Mouse (Mus musculus) neural tube, embryonic 12.5 days (tissue): Measurements from ENCODE around the gene Hacl1. TPM values are rescaled to one million over a fixed set of nuclear protein-coding genes. Genes with fewer than 3 reads are reported as not detected.

Source experiments
- ATAC-seq: fragments of 200-750 bp; cut with Nextera tagmentation; 2 replicates; pipeline ENCODE4 v1.8.0; 2017; ENCODE audit warnings: low read depth, mild to moderate bottlenecking, moderate TSS enrichment, moderate library complexity; ENCODE audit not compliant: low FRiP score
- H3K27ac ChIP-seq: fragments of 300-500 bp; sonication (generic); 2 replicates; pipeline ENCODE4 v1.5.1; 2016
- H3K27me3 ChIP-seq: fragments of 300-500 bp; sonication (generic); replicated peaks from 2 replicates; pipeline ENCODE4 v1.6.1; 2016; ENCODE audit warnings: mild to moderate bottlenecking
- H3K36me3 ChIP-seq: fragments of 300-500 bp; sonication (generic); 2 replicates; pipeline ENCODE4 v1.6.1; 2016; ENCODE audit warnings: mild to moderate bottlenecking
- H3K4me1 ChIP-seq: fragments of 300-500 bp; sonication (generic); 2 replicates; pipeline ENCODE4 v1.6.1; 2016
- H3K4me2 ChIP-seq: fragments of 300-500 bp; sonication (generic); replicated peaks from 2 replicates; pipeline ENCODE4 v1.6.1; 2016; ENCODE audit warnings: mild to moderate bottlenecking
- H3K4me3 ChIP-seq: fragments of 300-500 bp; sonication (generic); 2 replicates; pipeline ENCODE4 v1.5.1; 2016
- H3K9ac ChIP-seq: fragments of 300-500 bp; sonication (generic); 2 replicates; pipeline ENCODE4 v1.6.1; 2016; ENCODE audit warnings: mild to moderate bottlenecking
- H3K9me3 ChIP-seq: fragments of 300-500 bp; sonication (generic); 2 replicates; pipeline ENCODE4 v1.6.1; 2016; ENCODE audit warnings: mild to moderate bottlenecking
- WGBS: fragments of 180-500 bp; shearing (Covaris S2); methylation state at CpG from one replicate; pipeline ENCODE4 v1.1.7; 2016; 5-methylcytosine and 5-hydroxymethylcytosine counted together
- polyA plus RNA-seq: library from polyadenylated mRNA; unstranded; fragments of >200 nt; fragmentation: Nextera tagmentation; extraction: Ambion mirVana; gene quantifications from 2 replicates; pipeline ENCODE4 v1.2.1, GENCODE M21; 2016

Hacl1 gene
- polyA plus RNA-seq, result 7.8 and 8.1 TPM in 2 replicates

DNA sequence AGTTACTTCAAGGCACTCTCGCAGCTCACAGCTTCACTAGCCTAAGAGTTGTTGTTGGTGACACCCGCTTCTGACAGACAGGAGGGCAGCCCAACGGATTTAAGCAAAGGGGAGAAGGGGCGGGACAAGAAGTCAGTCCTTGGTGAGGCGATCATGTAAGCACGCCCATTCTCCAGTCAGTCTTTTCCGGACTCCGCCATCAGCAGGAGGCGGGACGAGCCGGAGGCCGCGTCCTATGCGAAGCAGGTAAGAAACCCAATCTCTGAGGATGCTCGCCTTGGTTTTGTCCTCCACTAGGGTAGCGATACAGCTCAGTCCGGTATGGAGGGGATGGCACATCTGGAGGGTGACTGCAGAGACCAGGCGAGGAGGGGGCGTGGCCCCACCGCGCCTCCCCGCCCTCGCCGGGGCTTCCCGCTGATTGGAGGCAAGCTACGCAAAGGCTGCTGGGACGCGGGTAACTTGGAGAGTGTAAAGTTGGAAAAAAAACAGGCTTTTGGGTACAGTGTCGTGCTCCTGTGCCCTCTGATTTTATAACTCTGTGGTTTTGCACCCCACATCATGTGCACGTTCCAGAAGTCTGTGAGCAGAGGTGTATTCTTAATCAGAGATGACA is at the start of gene Hacl1, which contains the start of gene Btd:
Gene Hacl1, minus strand, starts transcription at position 397 of the 616 bp plus-strand sequence.
Gene Btd, plus strand, starts transcription at position 139 of the 616 bp plus-strand sequence.
- H3K4me1 ChIP-seq, result peaks cover 7% of the 10 kb centered on the region; the same call in 1 of the 2 replicates
- under 1% methylated on average over 30 of the region's 30 CpGs for WGBS

DNA sequence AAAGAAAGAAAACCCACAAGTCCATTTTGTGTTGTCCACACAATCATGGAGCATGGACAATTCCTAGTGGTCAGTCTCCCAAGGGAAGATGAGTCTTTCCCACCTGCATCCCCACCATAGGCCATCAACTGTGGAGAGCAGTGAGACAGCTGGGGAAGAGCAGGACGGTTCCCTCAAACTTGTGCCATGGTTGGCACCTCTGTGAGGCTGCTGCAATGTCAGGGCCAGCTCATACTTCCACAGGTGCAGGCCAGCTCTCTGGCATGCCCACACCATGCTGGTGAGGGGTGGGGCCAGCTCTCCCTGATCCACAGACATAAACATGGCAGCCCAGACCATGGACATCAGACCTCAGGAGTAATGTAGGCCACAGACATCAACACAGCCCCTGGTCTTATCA is 45.1 kb upstream of the Hacl1 start:
- no peak overlapping the region for H3K9ac ChIP-seq
- no peaks in the 10 kb centered on the region for H3K36me3 ChIP-seq
- ATAC-seq, result no peak
- WGBS, result 88% methylated on average over 1 of the region's 1 CpGs
- no peak overlapping the region for H3K27ac ChIP-seq
- H3K27me3 ChIP-seq, result no peaks in the 10 kb centered on the region
- no peaks in the 10 kb centered on the region for H3K4me1 ChIP-seq
- no peak overlapping the region for H3K4me3 ChIP-seq
- no peaks in the 10 kb centered on the region for H3K9me3 ChIP-seq
- H3K4me2 ChIP-seq, result no peak overlapping the region

More for the DNA sequence above, at the start of gene Hacl1, which contains the start of gene Btd:
- Histone ChIP-seq H3K27me3 (no peaks in the 10 kb centered on the region), H3K9ac (peak within 1 kb of the TSS; percentile 65), H3K27ac (no peak within 1 kb of the TSS), H3K9me3 (no peaks in the 10 kb centered on the region), H3K36me3 (no peaks in the 10 kb centered on the region), H3K4me3 (peak within 1 kb of the TSS; percentile 64), H3K4me2 (peak within 1 kb of the TSS; percentile 90)
- ATAC-seq, result peak; percentile 96

GRCm38 (mm10) chr14:31685680-31686079 is 44.6 kb upstream of the Hacl1 start:
- no peak overlapping the region for H3K4me3 ChIP-seq

DNA sequence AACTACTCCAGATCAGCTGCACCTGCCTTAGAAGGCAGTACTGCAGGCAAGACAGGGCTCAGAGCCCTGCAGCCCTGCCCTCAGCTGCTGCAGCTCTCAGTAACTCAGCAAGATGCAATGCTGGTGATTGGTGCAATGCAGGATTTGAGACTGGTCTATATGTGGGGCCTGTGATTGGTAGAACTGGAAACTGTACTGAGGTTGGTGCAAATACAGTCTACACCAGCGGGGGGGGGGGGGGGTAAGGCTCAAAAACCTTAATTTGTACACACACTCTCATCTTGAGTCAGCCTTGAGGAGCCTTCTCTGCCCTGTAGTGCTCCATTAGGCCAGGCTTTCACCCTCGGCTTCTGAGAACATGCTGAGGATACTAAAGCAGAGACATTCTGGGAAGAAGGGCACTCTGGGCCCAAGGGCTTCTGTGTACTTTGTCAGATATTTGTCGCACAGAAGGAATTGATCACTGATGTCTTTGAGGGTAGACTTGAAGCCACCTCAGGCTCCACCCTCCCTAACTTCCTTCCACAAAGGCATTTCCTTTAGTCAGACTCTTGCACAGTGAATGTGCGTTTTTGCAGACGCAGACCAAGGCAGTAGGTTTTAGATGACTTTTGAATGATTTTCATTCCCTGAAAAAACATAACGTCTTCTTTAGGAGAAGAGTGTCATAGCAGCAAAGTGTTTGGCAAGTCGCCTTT is 43.4 kb upstream of the Hacl1 start:
- H3K4me1 ChIP-seq, result no peaks in the 10 kb centered on the region
- no peak for ATAC-seq
- H3K4me2 ChIP-seq, result no peak overlapping the region
- H3K9me3 ChIP-seq, result no peaks in the 10 kb centered on the region
- H3K36me3 ChIP-seq, result no peaks in the 10 kb centered on the region
- H3K27me3 ChIP-seq, result no peaks in the 10 kb centered on the region
- H3K9ac ChIP-seq, result no peak overlapping the region
- no peak overlapping the region for H3K4me3 ChIP-seq
- WGBS, result 77% methylated on average over 7 of the region's 7 CpGs
- no peak overlapping the region for H3K27ac ChIP-seq

More at GRCm38 (mm10) chr14:31685680-31686079, 44.6 kb upstream of the Hacl1 start:
- no peak overlapping the region for H3K4me2 ChIP-seq
- H3K9ac ChIP-seq, result no peak overlapping the region
- no peak overlapping the region for H3K27ac ChIP-seq
- H3K9me3 ChIP-seq, result no peaks in the 10 kb centered on the region
- H3K36me3 ChIP-seq, result no peaks in the 10 kb centered on the region
- H3K4me1 ChIP-seq, result no peaks in the 10 kb centered on the region
- WGBS, result 90% methylated on average over 10 of the region's 10 CpGs
- ATAC-seq, result no peak
- H3K27me3 ChIP-seq, result no peaks in the 10 kb centered on the region

DNA sequence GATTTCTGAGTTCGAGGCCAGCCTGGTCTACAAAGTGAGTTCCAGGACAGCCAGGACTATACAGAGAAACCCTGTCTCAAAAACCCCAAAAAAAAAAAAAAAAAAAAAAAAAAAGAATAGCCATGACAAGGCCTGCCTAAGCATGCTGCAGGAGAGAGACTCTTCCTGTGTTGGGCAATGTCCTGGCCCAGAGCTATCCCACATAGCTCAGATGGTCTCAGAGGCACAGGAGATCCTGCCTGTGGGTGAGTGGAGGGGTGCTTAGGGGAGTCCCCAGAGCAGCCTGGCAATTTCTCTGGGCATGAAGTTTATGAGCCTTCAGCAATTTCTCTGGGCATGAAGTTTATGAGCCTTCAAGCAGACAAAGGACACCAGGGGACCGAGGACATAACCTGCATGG is 42.5 kb upstream of the Hacl1 start:
- no peak for ATAC-seq
- WGBS, result 76% methylated on average over 2 of the region's 2 CpGs
- H3K36me3 ChIP-seq, result no peaks in the 10 kb centered on the region
- H3K27ac ChIP-seq, result no peak overlapping the region
- no peaks in the 10 kb centered on the region for H3K4me1 ChIP-seq
- no peak overlapping the region for H3K4me3 ChIP-seq
- H3K9ac ChIP-seq, result no peak overlapping the region
- no peaks in the 10 kb centered on the region for H3K9me3 ChIP-seq
- no peaks in the 10 kb centered on the region for H3K27me3 ChIP-seq
- no peak overlapping the region for H3K4me2 ChIP-seq

- no peak for ATAC-seq
- Histone ChIP-seq H3K9ac (no peak overlapping the region), H3K27ac (no peak overlapping the region), H3K4me2 (no peak overlapping the region), H3K4me3 (no peak overlapping the region), H3K36me3 (no peaks in the 10 kb centered on the region), H3K4me1 (no peaks in the 10 kb centered on the region), H3K27me3 (no peaks in the 10 kb centered on the region), H3K9me3 (no peaks in the 10 kb centered on the region)
- WGBS, result 55% methylated on average over 5 of the region's 5 CpGs
Measured at GRCm38 (mm10) chr14:31681931-31682555, 41.0 kb upstream of the Hacl1 start.

GRCm38 (mm10) chr14:31681291-31681690 is 40.2 kb upstream of the Hacl1 start:
- no peak for ATAC-seq
- H3K36me3 ChIP-seq, result no peaks in the 10 kb centered on the region
- H3K4me1 ChIP-seq, result no peaks in the 10 kb centered on the region
- no peaks in the 10 kb centered on the region for H3K27me3 ChIP-seq
- 84% methylated on average over 9 of the region's 9 CpGs for WGBS
- H3K4me3 ChIP-seq, result no peak overlapping the region
- no peaks in the 10 kb centered on the region for H3K9me3 ChIP-seq
- no peak overlapping the region for H3K4me2 ChIP-seq
- no peak overlapping the region for H3K27ac ChIP-seq
- no peak overlapping the region for H3K9ac ChIP-seq

- Histone ChIP-seq H3K27ac (no peak overlapping the region), H3K4me3 (no peak overlapping the region), H3K4me2 (no peak overlapping the region), H3K36me3 (no peaks in the 10 kb centered on the region), H3K9ac (no peak overlapping the region), H3K4me1 (no peaks in the 10 kb centered on the region), H3K9me3 (no peaks in the 10 kb centered on the region), H3K27me3 (no peaks in the 10 kb centered on the region)
- 93% methylated on average over 3 of the region's 3 CpGs for WGBS
- ATAC-seq, result no peak
Measured at GRCm38 (mm10) chr14:31680656-31681055, 39.6 kb upstream of the Hacl1 start.

GRCm38 (mm10) chr14:31671635-31672320 is 30.7 kb upstream of the Hacl1 start:
- Histone ChIP-seq H3K9ac (no peak overlapping the region), H3K9me3 (no peaks in the 10 kb centered on the region; the same call in 1 of the 2 replicates), H3K4me1 (peaks cover 18% of the 10 kb centered on the region), H3K4me3 (no peak overlapping the region), H3K36me3 (no peaks in the 10 kb centered on the region), H3K27me3 (no peaks in the 10 kb centered on the region), H3K4me2 (no peak overlapping the region), H3K27ac (no peak overlapping the region)
- 56% methylated on average over 10 of the region's 10 CpGs for WGBS
- no peak for ATAC-seq

DNA sequence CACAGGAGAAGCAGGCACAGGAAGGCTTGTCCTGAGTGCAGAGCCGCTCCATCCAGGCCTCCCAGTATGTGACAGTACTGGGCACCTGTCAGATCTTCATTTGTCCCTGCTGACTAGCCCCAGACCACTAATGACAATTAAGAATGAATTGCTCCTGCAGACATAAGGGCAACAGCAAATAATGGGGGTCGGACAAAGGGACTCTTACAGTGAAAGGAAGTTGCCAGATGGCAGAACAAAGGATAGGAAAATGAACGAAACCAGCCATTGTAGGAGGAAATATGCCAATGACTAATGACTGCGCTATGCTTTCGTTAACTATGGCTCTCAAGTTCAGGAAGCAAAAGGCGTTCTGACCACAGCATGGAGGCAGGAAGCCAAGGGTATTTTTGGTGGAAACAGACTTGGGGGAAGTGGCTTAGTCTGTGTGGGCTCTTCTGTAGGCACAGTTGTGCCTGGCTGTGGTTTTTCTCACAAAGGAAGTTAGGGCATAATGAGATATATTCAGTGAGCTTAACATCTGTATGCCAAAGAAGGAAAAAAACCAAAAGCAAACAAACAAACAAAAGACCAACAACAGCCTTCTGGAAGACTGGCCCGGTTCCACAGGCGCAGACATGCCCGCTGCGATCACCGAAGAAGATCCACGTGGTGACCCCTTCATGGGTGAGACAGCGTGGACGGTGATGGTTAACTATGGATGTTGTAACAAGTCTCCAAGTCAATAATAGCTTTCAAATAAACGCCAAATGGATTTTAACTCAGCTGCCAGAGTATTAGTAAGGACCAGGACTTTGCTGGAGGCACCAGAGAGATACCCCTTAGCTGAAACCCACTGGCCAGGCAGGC is 28.8 kb upstream of the Hacl1 start:
- H3K4me2 ChIP-seq, result peak overlapping the region; percentile 17
- H3K27ac ChIP-seq, result peak overlapping the region; percentile 37
- 65% methylated on average over 15 of the region's 15 CpGs for WGBS
- H3K9ac ChIP-seq, result no peak overlapping the region
- no peaks in the 10 kb centered on the region for H3K27me3 ChIP-seq
- no peak overlapping the region for H3K4me3 ChIP-seq
- peak; percentile 51; the same call in 1 of the 2 replicates for ATAC-seq
- no peaks in the 10 kb centered on the region; the same call in 1 of the 2 replicates for H3K9me3 ChIP-seq
- no peaks in the 10 kb centered on the region for H3K36me3 ChIP-seq
- H3K4me1 ChIP-seq, result peaks cover 26% of the 10 kb centered on the region

- Histone ChIP-seq H3K9me3 (no peaks in the 10 kb centered on the region; the same call in 1 of the 2 replicates), H3K27ac (peak overlapping the region; percentile 37), H3K4me2 (peak overlapping the region; percentile 17), H3K27me3 (no peaks in the 10 kb centered on the region), H3K4me1 (peaks cover 32% of the 10 kb centered on the region), H3K36me3 (no peaks in the 10 kb centered on the region), H3K4me3 (no peak overlapping the region), H3K9ac (no peak overlapping the region)
- 0 out of 2 replicates have a peak, but pooled peaks have one; percentile 59 for ATAC-seq
- 58% methylated on average over 13 of the region's 13 CpGs for WGBS
Measured at GRCm38 (mm10) chr14:31669161-31669611, 28.1 kb upstream of the Hacl1 start.
